Mouse (Mus musculus) adrenal gland, postnatal 25 days (tissue): ENCODE measurements around the gene Ces3a. TPM values are rescaled to one million over a fixed set of nuclear protein-coding genes. Genes with fewer than 3 reads are reported as not detected.
"Not testable (repeated sequence)": the region's sequence is repeated elsewhere in the genome, so short reads cannot be mapped to it uniquely, and the experiment has no call there.

Experiments
- DNase-seq: peaks from one replicate; pipeline ENCODE4 v3.0.0; 2021; ENCODE audit warnings: mixed read lengths
- long read RNA-seq: library from polyadenylated mRNA; stranded (forward); transcript quantifications from one replicate; pipeline ENCODE4 v2.0.0, GENCODE M21; 2021
- total RNA-seq: library from RNA; stranded (reverse); gene quantifications from 2 replicates; pipeline ENCODE4 v1.2.3, GENCODE M21; 2021

The Ces3a gene
- 16.0 TPM in 1 of 2 replicates, not detected in the other for total RNA-seq
- long read RNA-seq, transcript Ces3a-202 (12 exons, 1,903 nt) = minor isoform, 84 of 924 reads
- long read RNA-seq, transcript Ces3a-201 (13 exons, 2,046 nt) = major isoform, 614 of 924 reads
- long read RNA-seq, partial matches to known transcripts = 177 of 924 reads
- long read RNA-seq, other reads (novel, unspliced or antisense) = 49 of 924 reads

DNA sequence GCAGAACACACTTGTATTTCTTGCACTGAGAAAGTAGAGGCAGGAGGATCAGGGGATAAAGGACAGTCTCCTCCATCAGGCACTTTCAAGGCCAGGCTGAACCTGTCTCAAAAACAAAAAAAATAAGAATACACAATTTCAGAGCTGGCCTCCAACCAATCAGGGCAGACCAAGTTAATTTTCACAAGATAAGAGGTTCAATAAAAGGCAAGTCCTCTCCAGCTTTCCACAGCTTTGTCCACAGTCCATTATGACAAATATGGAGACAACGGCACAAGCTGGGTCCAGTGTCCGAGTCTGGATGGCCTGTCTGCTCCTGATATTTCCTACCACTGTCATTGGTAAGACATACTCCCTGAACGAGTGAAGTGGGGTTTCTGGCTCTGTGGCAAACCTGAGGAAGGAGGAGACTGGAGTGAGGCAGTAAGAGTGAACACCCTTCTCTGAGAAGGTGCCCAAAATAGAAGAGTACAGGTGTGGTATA lies at the start of gene Ces3a:
TSS of gene Ces3a (plus strand) at position 231 of the 484 bp plus-strand sequence.
- DNase-seq = no peak

DNA sequence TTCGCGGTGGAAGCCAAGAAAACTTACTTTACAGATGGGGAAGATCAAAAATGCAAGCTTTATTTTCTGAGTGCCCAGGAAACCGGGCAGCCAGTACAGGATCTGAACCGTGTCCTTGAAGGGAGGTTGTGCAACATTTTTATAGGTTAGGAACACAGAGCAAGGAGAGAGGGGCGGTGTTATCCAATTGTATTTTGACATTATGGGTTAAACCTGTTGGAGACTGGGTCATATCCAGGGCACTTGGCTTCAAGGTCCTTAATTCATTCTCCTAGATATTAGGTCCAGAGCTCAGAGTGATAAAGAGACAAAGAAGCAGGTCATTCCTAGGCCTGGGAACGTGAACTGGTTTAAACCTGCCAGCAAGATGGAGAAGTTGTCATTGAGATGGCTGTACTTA lies 49.2 kb upstream of the Ces3a start:
- no peak for DNase-seq

DNA sequence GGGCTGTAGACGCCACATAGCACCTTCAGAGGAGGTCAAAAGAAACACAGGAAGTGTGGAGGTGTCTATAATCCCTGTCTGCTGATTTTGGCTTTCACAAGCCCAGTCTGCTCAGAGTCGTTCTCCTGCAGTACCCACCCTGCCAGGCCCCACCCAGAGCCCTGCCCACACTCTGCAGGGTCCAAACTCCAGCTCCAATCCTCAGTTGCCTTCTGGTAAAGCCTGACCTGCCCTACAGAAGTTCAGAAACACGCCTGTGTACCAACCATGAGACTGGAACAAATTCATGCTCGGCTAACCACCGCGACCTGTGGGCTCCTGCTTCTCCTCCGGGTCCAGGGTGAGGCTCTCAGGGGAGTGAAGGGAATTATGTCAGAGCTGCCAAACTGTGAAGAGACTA lies 47.8 kb upstream of the Ces3a start, which contains the start of gene Ces2h:
TSS of gene Ces2h (plus strand) at position 268 of the 400 bp plus-strand sequence.
- no peak for DNase-seq

DNA sequence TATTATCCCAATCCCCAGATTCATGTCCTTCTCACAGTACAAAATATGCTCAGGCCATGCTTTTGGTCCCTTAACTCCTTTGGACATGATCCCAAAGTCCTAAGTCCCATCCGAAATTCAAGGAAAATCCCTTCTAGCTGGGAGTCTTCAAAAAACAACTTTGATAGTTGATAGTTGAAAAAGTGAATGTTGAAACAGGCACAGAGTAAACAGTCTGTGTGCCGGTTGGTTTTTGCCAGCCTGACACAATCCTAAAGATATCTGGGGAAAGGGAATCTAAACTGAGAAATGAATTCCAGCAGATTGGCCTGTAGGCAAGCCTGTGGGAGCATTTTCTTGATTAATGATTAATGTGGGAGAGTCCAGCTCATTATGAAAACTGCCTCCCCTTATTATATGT lies 38.4 kb upstream of the Ces3a start:
- no peak for DNase-seq

DNA sequence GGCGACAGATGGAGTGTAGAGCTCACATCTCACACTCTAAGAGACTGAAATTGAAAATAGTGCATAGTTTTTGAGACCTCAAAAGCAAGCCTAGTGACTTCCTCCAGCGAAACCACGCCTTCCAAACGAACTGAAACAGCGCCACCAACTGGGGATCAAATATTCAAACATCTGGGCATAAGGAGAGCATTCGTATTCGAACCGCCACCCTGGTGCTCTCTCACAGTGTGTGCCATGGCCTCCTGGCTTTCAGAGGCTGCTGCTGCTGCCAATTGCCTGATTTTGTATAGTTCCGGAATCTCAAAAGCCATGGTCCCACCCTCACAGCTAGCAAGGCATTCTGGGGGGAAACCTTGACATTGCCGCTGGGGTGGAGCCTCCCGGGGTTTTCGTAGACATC lies 37.3 kb upstream of the Ces3a start:
- no peak for DNase-seq

DNA sequence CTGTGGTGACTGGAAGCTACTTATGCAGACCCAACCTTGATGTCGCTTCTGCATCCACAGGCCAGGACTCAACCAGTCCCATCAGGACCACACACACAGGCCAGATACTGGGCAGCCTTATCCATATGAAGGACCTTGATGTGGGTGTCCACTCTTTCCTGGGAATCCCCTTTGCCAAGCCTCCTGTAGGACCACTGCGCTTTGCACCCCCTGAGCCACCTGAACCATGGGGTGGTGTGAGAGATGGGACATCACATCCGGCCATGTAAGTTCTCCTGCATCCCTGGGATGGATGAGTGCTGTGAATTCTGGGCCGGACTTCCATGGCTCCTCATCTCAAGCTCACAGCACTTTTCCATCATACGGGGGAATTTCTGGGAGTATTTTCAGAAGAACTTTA lies 34.0 kb upstream of the Ces3a start:
- DNase-seq = no peak

DNA sequence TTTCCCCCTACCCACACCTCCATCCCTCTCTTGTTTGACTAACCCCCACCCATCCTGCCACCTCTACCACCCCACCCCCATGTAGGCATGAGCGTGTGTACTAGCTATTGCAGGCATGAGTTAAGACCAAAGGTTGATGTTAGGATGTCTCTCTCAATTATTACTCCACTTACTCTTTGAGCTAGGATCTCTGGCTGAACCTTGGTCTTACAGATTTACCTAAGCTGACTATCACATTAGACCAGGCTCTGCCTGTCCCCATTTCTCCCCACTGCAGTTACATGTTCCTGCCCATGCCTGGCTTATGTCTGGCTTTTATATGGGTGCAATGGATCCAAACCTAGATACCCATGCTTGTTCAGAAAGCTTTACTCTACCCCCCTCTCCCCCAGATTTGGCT lies 26.4 kb upstream of the Ces3a start:
- no peak for DNase-seq

DNA sequence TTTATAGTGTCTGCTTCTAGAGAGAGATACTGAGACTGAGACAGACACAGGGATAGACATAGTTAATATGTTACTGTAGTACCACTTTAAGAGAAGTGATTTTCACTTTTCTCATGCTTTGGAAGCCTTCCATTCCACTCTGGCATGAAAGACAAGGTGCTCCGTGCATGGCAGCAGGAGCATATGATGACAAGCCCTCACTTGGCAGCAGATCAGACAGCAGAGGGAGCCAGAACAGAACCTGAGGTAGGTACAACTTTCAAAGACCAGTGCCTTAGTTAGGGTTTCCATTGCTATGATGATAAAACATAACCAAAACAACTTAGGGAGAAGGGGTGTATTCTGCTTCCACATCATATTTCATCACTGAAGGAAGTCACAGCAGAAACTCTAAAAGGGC lies 25.3 kb upstream of the Ces3a start:
- DNase-seq = no peak

DNA sequence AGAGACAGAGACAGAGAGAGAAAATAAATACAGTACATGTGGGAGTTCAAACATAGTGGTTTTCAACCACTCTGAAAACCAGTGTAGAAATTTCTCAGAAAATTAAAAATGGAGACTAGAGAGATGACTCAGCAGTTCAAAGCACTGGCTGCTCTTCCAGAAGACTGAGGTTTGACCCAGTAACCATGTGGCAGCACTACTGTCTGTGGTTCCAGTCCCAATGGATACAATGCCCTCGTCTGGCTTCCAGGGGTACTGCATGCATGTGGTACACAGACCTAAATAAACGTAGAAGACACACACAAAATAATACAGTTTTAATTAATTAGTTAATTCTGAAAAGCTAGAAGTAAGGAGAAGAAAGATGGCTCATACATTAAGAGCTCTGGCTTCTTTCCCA lies 23.4 kb upstream of the Ces3a start:
- no peak for DNase-seq

DNA sequence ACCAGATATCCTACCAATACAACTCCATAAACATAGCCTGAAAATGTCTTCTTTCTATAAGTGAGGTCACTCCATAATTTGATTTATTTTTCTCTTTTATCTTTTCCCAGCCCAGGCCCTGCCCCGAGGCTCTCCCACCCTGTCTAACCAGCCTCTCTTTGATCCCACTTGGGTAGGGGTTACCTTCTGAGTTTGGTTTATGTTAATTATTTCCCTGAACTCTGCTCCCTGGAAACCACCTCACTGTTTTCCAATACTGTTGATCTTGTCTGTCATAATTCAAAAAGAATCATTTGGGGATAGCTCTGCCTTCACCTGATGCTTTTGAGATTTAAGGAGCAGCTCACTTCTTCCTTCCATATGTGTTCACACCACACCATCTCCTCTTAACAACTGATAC lies 4.9 kb upstream of the Ces3a start:
- no peak for DNase-seq

DNA sequence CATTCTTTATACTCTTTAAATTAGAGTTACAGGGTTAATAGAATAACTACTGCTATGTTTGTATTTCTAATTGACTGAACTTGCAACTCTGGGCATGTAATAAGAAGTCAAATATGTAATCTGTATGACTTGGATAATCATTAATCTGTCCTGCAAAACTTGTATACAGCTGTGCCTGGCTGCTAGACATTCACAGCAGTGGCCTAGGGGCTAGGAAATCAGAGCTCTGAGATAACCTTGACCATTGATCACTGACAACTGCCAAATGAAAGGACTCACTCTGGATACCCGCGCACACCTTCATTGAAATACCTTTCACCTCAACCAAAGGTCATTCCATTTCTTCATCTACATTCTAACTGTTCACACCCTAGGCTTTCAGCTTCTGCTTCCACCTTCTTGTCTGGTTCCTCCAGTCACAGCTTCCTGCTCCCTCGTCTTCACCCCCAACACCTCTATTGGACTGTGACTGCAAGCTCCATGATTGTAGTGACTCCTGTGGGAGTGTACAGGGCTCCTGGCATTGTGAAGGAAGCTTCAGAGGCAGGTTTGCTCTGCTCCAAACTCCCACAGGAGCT lies 2.5 kb upstream of the Ces3a start:
- DNase-seq = no peak

DNA sequence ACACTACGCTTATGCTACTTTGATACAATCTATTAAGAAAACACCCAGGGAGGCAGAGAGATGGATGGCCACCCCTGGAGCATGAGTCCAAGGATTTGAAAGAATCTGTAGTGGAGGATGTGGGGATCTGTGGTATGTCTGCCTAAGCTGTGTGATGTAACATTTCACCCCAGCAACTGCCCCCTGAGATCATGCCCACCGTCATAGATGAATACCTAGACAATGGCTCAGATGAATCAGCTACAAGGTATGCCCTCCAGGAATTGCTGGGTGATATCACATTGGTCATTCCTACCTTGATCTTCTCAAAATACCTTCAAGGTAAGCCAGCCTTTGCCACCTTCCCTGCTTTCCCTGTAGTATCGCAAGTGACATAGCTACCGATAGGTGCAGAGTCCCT lies 7.8 kb downstream of the Ces3a start:
- no peak for DNase-seq

DNA sequence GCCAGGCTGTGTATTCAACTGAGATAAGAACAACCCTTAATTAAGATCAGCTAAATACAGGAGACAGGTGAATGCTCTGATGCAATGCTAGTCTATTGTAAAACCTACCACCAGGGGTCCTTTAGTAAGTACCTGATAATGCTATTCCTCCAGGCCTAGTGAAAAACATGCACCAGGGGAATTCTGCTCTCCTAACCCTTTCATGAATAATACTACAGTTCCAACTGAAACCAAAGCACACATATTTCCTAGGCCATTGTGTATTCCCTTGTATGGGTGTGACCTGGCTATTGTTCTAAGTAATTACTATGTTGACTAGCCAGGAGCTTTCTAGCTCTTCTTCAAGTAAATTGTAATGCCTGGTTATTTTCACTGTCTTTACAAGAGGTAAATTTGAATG lies 11.7 kb downstream of the Ces3a start:
- no peak for DNase-seq

DNA sequence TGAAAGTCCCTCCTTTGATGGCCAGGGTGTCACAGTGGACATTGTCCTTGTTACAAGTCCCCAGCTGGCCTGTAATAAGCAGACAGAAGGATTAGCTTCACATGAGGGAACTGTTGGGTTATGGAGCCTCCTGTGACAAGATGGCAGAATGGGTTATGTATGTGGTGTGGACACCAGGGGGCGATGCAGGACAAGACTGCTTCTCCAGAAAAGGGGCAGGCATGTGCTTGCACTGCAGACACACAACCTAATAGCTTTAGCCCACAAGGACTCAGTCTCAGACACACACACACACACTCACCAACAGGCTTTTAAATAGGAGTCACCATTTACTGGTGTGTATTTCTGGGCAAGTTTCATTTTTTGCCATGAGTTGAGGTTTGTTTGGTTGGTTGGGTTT lies 18.4 kb downstream of the Ces3a start:
- DNase-seq = peak; percentile 43

DNA sequence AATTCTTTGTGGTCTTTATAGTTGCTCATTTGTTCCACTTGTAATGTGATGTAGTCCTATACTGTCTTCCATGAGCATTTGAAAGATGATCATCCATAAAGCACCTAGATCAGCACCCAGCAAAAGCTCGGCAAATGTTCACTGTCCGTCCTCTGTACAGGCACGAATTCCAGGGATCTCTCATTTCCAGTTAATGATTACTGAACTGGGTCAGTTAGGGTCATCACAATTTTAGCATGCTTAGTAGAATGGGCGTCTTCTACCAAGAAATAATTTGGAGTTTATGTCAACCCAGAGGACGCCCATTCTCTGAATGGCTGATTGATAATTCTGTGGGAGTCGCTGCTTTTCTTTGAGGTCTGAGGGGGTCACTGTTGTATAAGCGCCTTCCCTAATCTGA lies 19.5 kb downstream of the Ces3a start:
- DNase-seq = not testable (repeated sequence)

DNA sequence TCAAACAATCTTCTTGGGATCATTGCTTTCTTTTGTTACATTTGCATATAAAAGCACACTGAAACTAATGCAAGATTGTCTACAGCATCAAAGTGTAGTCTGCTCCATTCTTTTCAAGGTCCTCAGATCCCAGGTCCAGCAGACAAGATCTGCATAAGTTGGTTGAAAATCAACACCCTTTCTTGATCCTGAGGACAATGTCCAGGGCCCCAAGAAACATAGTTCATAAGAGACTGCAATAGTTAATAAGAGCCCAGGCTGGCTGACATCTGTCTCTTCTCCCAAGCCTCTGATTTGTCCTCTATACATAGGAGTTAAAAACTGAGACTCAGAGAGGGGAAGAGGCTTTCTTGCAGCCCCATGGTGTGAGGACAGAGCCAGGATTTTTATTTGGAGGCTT lies 20.6 kb downstream of the Ces3a start:
- no peak for DNase-seq

DNA sequence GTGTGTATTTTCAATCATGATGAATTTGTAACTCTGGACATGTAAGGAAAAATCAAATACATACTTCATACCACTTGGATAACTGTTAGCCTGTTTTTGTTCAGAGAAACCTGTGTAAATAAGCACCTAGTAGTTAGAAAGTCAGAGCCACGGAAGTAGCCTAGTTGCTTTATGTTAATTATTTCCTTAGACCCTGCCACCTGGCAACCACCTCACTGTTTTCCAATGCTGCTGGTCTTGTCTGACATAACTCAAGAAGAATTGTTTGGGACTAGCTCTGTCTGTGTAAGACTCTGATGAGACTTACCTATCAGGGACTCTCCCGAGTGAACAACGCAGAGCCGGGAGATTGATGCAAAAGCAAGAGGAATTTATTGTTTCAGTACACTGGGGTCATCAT lies 28.2 kb downstream of the Ces3a start:
- no peak for DNase-seq

DNA sequence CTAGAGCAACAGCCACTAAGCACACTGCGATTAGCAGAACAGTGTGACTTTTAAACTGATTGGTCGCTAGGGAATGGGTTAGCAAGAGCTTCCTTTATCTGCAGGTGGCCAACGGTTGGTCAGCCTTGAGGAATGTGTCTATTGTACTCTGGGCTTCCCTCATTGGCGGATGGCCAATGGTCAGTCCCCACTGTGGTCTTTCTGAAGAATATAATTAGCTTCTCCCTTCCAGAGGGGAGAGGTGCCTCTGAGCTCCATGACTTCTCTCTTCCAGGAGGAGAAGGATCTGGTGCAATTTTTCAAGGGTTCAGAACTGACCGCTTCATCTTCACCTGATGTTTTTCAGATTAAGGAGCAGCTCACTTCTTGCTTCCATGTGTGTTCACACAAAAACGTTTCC lies 28.7 kb downstream of the Ces3a start:
- no peak for DNase-seq

DNA sequence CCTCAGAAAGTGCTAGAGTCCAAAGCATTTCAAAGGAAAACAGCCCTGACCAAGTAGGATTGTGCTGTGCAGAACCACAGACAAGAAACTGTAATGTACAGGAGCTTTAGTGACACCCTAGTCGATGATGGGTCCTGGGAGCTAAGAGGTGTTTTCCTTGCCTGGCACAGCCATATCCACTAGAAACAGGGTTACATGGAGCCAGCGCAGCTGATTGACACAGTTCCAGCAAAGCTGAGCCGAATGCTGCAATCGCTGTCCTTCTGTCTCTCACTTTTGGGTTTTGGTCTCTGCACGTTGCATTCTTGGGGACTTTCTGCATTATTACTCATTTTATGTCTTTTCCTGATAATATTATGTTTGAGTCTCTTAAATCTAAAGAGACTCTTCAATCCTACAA lies 30.2 kb downstream of the Ces3a start:
- DNase-seq = no peak

DNA sequence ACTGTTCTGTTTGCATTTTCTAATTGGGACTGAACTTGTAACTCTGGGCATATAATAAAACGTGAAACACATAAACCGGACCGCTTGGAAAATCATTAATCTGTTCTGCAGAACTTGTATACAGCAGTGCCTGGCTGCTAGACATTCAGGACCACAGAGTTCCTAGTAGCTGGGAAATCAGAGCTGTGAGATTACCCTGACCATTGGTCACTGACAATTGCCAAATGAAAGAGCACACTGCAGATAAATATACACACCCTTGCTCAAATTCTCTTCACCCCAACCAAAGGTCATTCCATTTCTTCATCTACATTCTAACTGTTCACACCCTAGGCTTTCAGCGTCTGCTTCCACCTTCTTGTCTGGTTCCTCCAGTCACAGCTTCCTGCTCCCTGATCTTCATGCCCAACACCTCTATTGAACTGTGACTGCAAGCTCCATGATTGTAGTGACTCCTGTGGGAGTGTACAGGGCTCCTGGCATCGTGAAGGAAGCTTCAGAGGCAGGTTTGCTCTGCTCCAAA lies 32.5 kb downstream of the Ces3a start:
- DNase-seq = no peak

DNA sequence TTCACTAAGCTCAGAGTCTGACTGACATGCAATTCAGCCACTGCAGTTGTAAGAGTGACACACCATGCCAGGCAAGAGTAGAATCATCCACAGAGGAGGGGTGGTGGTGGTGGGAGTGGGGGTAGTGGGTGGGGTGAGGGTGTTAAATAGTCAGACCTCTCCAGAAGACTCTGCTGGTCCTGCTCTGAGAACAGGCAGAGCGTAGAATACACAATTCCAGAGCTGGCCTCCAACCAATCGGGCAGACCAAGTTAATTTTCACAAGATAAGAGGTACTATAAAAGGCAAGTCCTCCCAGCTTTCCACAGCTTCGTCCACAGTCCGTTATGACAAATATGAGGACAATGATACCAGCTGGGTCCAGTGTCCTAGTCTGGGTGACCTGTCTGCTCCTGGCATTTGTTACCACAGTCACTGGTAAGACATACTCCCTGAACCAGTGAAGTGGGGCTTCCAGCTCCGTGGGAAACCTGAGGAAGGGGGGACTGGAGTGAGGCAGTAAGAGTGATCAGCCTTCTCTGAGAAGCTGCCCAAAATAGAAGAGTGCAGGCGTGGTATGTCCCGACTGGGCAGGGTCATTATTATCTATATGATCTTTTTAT lies 35.1 kb downstream of the Ces3a start, which contains the start of gene Ces3b:
TSS of gene Ces3b (plus strand) at position 305 of the 602 bp plus-strand sequence.
- no peak for DNase-seq

DNA sequence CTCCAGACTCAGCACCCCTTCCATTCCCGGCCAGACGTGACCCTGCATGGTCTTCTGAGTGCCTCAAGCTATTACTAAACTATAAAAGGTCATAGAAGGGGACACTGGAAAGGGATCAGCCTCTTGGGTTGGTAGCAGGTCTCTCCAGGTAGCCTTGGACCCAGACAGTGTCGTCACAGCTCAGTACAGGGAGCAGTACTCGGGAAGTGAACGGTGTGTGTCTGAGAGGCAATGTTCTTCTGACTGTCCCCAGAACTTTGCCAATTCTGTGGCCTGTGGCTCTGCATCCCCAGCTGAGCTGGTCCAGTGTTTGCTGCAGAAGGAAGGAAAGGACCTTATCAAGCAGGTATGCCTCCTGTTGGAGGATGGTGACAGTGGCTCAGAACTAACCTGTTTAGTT lies 39.8 kb downstream of the Ces3a start:
- DNase-seq = not testable (repeated sequence)

DNA sequence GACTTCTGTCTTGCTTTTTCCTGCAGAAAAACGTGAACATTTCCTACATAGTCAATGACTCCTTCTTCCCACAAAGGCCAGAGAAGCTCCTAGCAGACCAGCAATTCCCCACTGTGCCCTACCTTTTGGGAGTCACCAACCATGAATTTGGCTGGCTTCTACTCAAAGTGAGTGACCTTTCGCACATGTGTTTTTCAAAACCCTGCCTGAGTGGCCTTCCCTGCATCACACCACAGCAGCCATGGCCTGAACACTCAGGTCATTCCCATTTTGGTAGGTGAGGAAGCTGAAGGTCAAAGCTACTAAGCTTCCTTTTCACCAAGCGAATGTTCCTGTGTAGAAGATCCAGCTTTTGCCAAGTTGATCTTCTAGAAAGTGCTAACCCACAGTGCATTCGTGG lies 40.2 kb downstream of the Ces3a start:
- no peak for DNase-seq

DNA sequence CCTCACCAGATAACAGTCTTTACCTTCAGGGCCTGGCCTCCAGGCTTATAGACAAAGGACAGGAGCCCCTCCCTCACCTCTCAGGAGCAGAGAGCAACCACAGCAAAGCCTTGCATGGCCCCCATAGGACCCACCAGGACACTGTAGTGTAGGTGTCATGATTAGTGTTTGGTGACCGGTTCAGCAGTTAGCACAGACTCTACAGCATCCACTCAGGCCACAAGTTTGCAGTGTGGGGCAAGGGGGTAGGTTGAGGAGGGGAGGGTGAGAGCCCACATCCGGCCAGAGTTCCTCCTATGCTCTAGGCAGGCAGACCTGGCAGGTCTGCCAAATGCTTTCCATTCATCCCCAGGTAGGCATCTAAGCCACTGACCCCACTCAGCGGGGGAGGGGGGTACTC lies 45.6 kb downstream of the Ces3a start:
- no peak for DNase-seq
